Mouse (Mus musculus) neural tube, postnatal 0 days (tissue): ENCODE data around the gene Iltifb. TPM values are rescaled to one million over a fixed set of nuclear protein-coding genes. Genes with fewer than 3 reads are reported as not detected.

Experiments
- polyA plus RNA-seq: library from polyadenylated mRNA; unstranded; fragments of >200 nt; fragmentation: Nextera tagmentation; extraction: Ambion mirVana; gene quantifications from 2 replicates; pipeline ENCODE4 v1.2.1, GENCODE M21; 2015

Iltifb gene
- 0.52 TPM in 1 of 2 replicates, not detected in the other for polyA plus RNA-seq

GRCm38 (mm10) chr10:118294938-118295337 lies at the start of gene Iltifb:
Gene Iltifb, minus strand, starts transcription at chr10:118295038.

DNA sequence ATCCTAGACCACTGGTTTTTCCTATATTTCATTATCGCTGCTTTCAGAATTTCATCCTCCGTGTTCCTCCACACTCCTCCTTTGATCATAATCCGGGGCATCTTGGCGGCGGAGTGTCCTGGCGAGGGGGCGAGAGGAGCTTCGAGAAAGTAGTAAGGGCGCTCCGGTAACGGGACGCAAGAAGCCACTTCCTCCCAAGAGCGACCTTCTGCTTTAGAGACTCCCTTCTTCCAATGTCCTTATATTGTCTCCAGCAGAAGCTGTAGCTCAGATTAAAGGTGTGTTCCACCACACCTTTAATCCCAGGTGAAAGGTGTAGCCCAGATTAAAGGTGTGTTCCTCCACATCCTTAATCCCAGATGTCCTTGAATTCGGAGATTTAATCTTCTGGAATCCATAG lies 48.3 kb upstream of the Iltifb start, which contains the start of gene Gm9046:
Gene Gm9046, minus strand, starts transcription at position 101 of the 400 bp plus-strand sequence.

GRCm38 (mm10) chr10:118337731-118338130 lies 42.9 kb upstream of the Iltifb start, which contains the start of gene Gm9045:
Gene Gm9045, minus strand, starts transcription at chr10:118337831.

DNA sequence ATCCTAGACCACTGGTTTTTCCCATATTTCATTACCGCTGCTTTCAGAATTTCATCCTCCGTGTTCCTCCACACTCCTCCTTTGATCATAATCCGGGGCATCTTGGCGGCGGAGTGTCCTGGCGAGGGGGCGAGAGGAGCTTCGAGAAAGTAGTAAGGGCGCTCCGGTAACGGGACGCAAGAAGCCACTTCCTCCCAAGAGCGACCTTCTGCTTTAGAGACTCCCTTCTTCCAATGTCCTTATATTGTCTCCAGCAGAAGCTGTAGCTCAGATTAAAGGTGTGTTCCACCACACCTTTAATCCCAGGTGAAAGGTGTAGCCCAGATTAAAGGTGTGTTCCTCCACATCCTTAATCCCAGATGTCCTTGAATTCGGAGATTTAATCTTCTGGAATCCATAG lies 37.5 kb upstream of the Iltifb start, which contains the start of gene Gm9044:
Gene Gm9044, minus strand, starts transcription at position 101 of the 400 bp plus-strand sequence.

DNA sequence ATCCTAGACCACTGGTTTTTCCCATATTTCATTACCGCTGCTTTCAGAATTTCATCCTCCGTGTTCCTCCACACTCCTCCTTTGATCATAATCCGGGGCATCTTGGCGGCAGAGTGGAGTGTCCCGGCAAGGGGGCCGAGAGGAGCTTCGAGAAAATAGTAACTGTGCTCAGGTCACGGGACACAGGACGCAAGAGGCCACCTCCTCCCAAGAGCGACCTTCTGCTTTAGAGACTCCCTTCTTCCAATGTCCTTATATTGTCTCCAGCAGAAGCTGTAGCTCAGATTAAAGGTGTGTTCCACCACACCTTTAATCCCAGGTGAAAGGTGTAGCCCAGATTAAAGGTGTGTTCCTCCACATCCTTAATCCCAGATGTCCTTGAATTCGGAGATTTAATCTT lies 32.0 kb upstream of the Iltifb start, which contains the start of gene Gm9040:
Gene Gm9040, minus strand, starts transcription at position 101 of the 400 bp plus-strand sequence.

DNA sequence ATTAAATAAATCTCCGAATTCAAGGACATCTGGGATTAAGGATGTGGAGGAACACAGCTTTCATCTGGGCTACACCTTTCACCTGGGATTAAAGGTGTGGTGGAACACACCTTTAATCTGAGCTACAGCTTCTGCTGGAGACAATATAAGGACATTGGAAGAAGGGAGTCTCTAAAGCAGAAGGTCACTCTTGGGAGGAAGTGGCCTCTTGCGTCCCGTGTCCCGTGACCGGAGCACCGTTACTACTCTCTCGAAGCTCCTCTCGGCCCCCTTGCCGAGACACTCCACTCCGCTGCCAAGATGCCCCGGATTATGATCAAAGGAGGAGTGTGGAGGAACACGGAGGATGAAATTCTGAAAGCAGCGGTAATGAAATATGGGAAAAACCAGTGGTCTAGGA lies 36.5 kb downstream of the Iltifb start, which contains the start of gene Gm32802:
Gene Gm32802, plus strand, starts transcription at position 301 of the 400 bp plus-strand sequence.

DNA sequence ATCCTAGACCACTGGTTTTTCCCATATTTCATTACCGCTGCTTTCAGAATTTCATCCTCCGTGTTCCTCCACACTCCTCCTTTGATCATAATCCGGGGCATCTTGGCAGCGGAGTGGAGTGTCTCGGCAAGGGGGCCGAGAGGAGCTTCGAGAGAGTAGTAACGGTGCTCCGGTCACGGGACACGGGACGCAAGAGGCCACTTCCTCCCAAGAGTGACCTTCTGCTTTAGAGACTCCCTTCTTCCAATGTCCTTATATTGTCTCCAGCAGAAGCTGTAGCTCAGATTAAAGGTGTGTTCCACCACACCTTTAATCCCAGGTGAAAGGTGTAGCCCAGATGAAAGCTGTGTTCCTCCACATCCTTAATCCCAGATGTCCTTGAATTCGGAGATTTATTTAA lies 54.2 kb downstream of the Iltifb start, which contains the start of gene Gm32717:
Gene Gm32717, minus strand, starts transcription at position 101 of the 400 bp plus-strand sequence.

Other genes with a start within 250 kb of the Iltifb start
- gene Mdm1, start 153.2 kb downstream of the Iltifb start, polyA plus RNA-seq: 15.1 and 15.2 TPM in 2 replicates
- gene Il22, start 90.1 kb downstream of the Iltifb start, polyA plus RNA-seq: not detected in 2 replicates
- gene Gm32717, start 54.3 kb downstream of the Iltifb start, polyA plus RNA-seq: 0.09 and 0.20 TPM in 2 replicates
- gene Gm32802, start 36.4 kb downstream of the Iltifb start, polyA plus RNA-seq: 0.09 and 0.20 TPM in 2 replicates
- not detected in 2 replicates for gene Gm9040, start 31.9 kb upstream of the Iltifb start, polyA plus RNA-seq
- not detected in 2 replicates for gene Gm9044, start 37.4 kb upstream of the Iltifb start, polyA plus RNA-seq
- gene Gm9045, start 42.8 kb upstream of the Iltifb start, polyA plus RNA-seq: 0.12 TPM in 1 of 2 replicates, not detected in the other
- not detected in 2 replicates for gene Gm9046, start 48.2 kb upstream of the Iltifb start, polyA plus RNA-seq
- 0.09 TPM in 1 of 2 replicates, not detected in the other for gene Gm9048, start 53.6 kb upstream of the Iltifb start, polyA plus RNA-seq
- 0.12 TPM in 1 of 2 replicates, not detected in the other for gene Gm9049, start 59.1 kb upstream of the Iltifb start, polyA plus RNA-seq
- not detected in 2 replicates for gene Ifng, start 146.0 kb upstream of the Iltifb start, polyA plus RNA-seq